Mouse (Mus musculus) MEL (cell line): ENCODE measurements around the gene Ikzf1.

ENCODE experiments used
- CTCF ChIP-seq, 3 experiments: IDR thresholded peaks in 2 of 3; conservative IDR thresholded peaks in 1 of 3; 2 replicates each; pipeline ENCODE4 v1.5.1; 2011 to 2012; ENCODE audit warnings: low read length in 3 of 3, low read depth in 2 of 3, mild to moderate bottlenecking in 2 of 3, improper control_type of control experiment in 1 of 3, inconsistent platforms in 1 of 3, mixed read lengths in 1 of 3, moderate library complexity in 1 of 3; ENCODE audit not compliant: control insufficient read depth in 1 of 3, insufficient read depth in 1 of 3, poor library complexity in 1 of 3, severe bottlenecking in 1 of 3
- E2F4 ChIP-seq: IDR thresholded peaks from 2 replicates; pipeline ENCODE4 v1.6.1; 2011; ENCODE audit warnings: low read depth, low read length, improper control_type of control experiment, borderline replicate concordance
- HCFC1 ChIP-seq: IDR thresholded peaks from 2 replicates; pipeline ENCODE4 v1.6.1; 2012; ENCODE audit warnings: low read depth, mild to moderate bottlenecking, inconsistent platforms, low read length, improper control_type of control experiment, moderate library complexity
- MXI1 ChIP-seq: IDR thresholded peaks from 2 replicates; pipeline ENCODE4 v1.6.1; 2011; ENCODE audit warnings: mild to moderate bottlenecking, low read depth, low read length, improper control_type of control experiment
- RAD21 ChIP-seq: IDR thresholded peaks from 2 replicates; pipeline ENCODE4 v1.6.1; 2011; ENCODE audit warnings: mild to moderate bottlenecking, low read depth, low read length, improper control_type of control experiment
- UBTF ChIP-seq: IDR thresholded peaks from 2 replicates; pipeline ENCODE4 v1.6.1; 2012; ENCODE audit warnings: low read depth, mild to moderate bottlenecking, inconsistent platforms, low read length, improper control_type of control experiment, moderate library complexity, borderline replicate concordance; ENCODE audit not compliant: insufficient read depth
- ZNF384 ChIP-seq: IDR thresholded peaks from 2 replicates; pipeline ENCODE4 v1.6.1; 2012; ENCODE audit warnings: low read depth, mild to moderate bottlenecking, inconsistent platforms, low read length, improper control_type of control experiment

DNA sequence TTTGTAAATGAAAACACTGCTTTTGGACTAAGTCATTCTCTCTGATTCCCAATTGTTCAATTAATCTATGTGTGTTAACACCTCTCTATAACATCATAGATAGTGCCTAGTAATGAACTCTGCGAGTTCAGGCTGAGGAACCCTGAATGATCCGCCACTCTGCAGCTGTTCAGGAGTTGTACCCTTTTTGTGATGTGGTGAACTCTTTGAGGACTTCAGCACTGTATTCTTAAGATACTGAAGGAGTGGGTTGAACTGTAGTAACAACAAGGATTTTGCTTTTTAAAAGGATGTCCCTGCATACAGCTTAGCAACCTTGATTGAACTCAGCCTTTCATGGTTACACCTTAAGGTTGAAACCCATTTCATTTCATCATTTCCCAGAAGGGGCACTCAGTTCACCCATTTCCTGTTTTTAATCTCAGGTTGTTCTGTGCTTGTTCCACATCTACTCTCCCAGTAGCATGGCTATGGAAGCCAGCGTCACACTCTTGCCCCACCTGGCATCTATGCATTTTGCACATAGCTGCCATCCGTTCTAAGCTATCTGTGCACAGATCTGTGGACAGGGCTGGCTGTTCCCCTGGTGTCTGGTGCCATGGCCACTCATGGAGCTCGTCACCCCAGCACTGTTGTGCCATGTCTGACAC lies 41.2 kb downstream of the Ikzf1 start:
- TF ChIP-seq MXI1, result no peak
- no peak for TF ChIP-seq HCFC1
- no peak for TF ChIP-seq CTCF (IDR thresholded peaks at IDR 0.05 in 2 of 3, conservative IDR thresholded peaks at IDR 0.05 in 1 of 3; ENCODE audit: control insufficient read depth in 1 of 3, insufficient read depth in 1 of 3, low read depth in 2 of 3, low read length in 3 of 3, poor library complexity in 1 of 3, severe bottlenecking in 1 of 3)
- TF ChIP-seq UBTF, result no peak
- no peak for TF ChIP-seq ZNF384
- no peak for TF ChIP-seq RAD21
- no peak for TF ChIP-seq E2F4
